Mouse (Mus musculus): ENCODE data around the gene Stt3b.

Stt3b gene

GRCm38 (mm10) chr9:115310346-115311222 lies at the start of gene Stt3b:
Gene Stt3b (minus strand): TSS chr9:115310421.
- DNase-seq (ENCODE audit: low read depth, low spot score), result peak; percentile 99

- DNase-seq (ENCODE audit: low read depth, low spot score), result no peak
Observed at GRCm38 (mm10) chr9:115358421-115358820, 48.2 kb upstream of the Stt3b start.

GRCm38 (mm10) chr9:115357996-115358395 lies 47.8 kb upstream of the Stt3b start:
- DNase-seq (ENCODE audit: low read depth, low spot score), result no peak

GRCm38 (mm10) chr9:115356731-115357458 lies 46.7 kb upstream of the Stt3b start:
- DNase-seq (ENCODE audit: low read depth, low spot score), result no peak

- peak; percentile 16 for DNase-seq (ENCODE audit: low read depth, low spot score)
Observed at GRCm38 (mm10) chr9:115355972-115356371, 45.8 kb upstream of the Stt3b start.

GRCm38 (mm10) chr9:115349741-115350512 lies 39.7 kb upstream of the Stt3b start:
- no peak for DNase-seq (ENCODE audit: low read depth, low spot score)

GRCm38 (mm10) chr9:115349106-115349505 lies 38.9 kb upstream of the Stt3b start:
- DNase-seq (ENCODE audit: low read depth, low spot score), result no peak

GRCm38 (mm10) chr9:115344930-115345329 lies 34.7 kb upstream of the Stt3b start:
- no peak for DNase-seq (ENCODE audit: low read depth, low spot score)

GRCm38 (mm10) chr9:115341576-115341975 lies 31.4 kb upstream of the Stt3b start:
- no peak for DNase-seq (ENCODE audit: low read depth, low spot score)

- no peak for DNase-seq (ENCODE audit: low read depth, low spot score)
Observed at GRCm38 (mm10) chr9:115340212-115340815, 30.1 kb upstream of the Stt3b start.

GRCm38 (mm10) chr9:115338816-115339215 lies 28.6 kb upstream of the Stt3b start:
- no peak for DNase-seq (ENCODE audit: low read depth, low spot score)

GRCm38 (mm10) chr9:115333016-115333415 lies 22.8 kb upstream of the Stt3b start:
- no peak for DNase-seq (ENCODE audit: low read depth, low spot score)

- DNase-seq (ENCODE audit: low read depth, low spot score), result no peak
Observed at GRCm38 (mm10) chr9:115332339-115332738, 22.1 kb upstream of the Stt3b start.

GRCm38 (mm10) chr9:115330861-115331476 lies 20.7 kb upstream of the Stt3b start:
- peak; percentile 72 for DNase-seq (ENCODE audit: low read depth, low spot score)

- DNase-seq (ENCODE audit: low read depth, low spot score), result no peak
Observed at GRCm38 (mm10) chr9:115326533-115326890, 16.3 kb upstream of the Stt3b start.

GRCm38 (mm10) chr9:115325831-115326532 lies 15.8 kb upstream of the Stt3b start:
- no peak for DNase-seq (ENCODE audit: low read depth, low spot score)

- no peak for DNase-seq (ENCODE audit: low read depth, low spot score)
Observed at GRCm38 (mm10) chr9:115323572-115323971, 13.4 kb upstream of the Stt3b start.

GRCm38 (mm10) chr9:115322385-115322784 lies 12.2 kb upstream of the Stt3b start:
- DNase-seq (ENCODE audit: low read depth, low spot score), result no peak

- DNase-seq (ENCODE audit: low read depth, low spot score), result no peak
Observed at GRCm38 (mm10) chr9:115321052-115321451, 10.8 kb upstream of the Stt3b start.

GRCm38 (mm10) chr9:115320156-115320555 lies 9.9 kb upstream of the Stt3b start:
- no peak for DNase-seq (ENCODE audit: low read depth, low spot score)

Measured in CD4-positive helper T cell, adult 2 months (primary cell).